Mouse (Mus musculus): Measurements from ENCODE around the gene Faah. TPM values are rescaled to one million over a fixed set of nuclear protein-coding genes. Genes with fewer than 3 reads are reported as not detected.

Gene Faah
- polyA plus RNA-seq, 1 experiment from 2014 or later, result 1.1 TPM

- Histone ChIP-seq H3K4me3 (no peak overlapping the region), H3K9ac (no peak overlapping the region), H3K4me2 (no peak overlapping the region), H3K27ac (no peak overlapping the region), H3K4me1 (replicated peaks) (no peaks in the 10 kb centered on the region), H3K9me3 (replicated peaks) (no peaks in the 10 kb centered on the region), H3K27me3 (peaks cover 98% of the 10 kb centered on the region), H3K36me3 (no peaks in the 10 kb centered on the region)
- 46% methylated on average over 24 of the region's 24 CpGs for WGBS
- no peak for ATAC-seq (replicated peaks; ENCODE audit: insufficient number of reproducible peaks, insufficient read depth, low FRiP score, low read depth)
Observed at GRCm38 (mm10) chr4:115972543-115972942, 45.2 kb downstream of the Faah start.

GRCm38 (mm10) chr4:115964446-115964845 lies 53.3 kb downstream of the Faah start:
- no peak for ATAC-seq (replicated peaks; ENCODE audit: insufficient number of reproducible peaks, insufficient read depth, low FRiP score, low read depth)
- peaks cover 15% of the 10 kb centered on the region for H3K4me1 ChIP-seq (replicated peaks)
- no peak overlapping the region for H3K4me3 ChIP-seq
- WGBS, result 14% methylated on average over 5 of the region's 5 CpGs
- no peak overlapping the region for H3K4me2 ChIP-seq
- no peaks in the 10 kb centered on the region for H3K36me3 ChIP-seq
- no peak overlapping the region for H3K9ac ChIP-seq
- H3K27me3 ChIP-seq, result peaks cover 95% of the 10 kb centered on the region
- no peaks in the 10 kb centered on the region for H3K9me3 ChIP-seq (replicated peaks)
- H3K27ac ChIP-seq, result no peak overlapping the region

GRCm38 (mm10) chr4:115963751-115964150 lies 54.0 kb downstream of the Faah start:
- H3K27ac ChIP-seq, result no peak overlapping the region
- no peak for ATAC-seq (replicated peaks; ENCODE audit: insufficient number of reproducible peaks, insufficient read depth, low FRiP score, low read depth)
- H3K4me3 ChIP-seq, result peak overlapping the region; percentile 64
- WGBS, result 16% methylated on average over 6 of the region's 6 CpGs
- H3K36me3 ChIP-seq, result no peaks in the 10 kb centered on the region
- H3K9ac ChIP-seq, result no peak overlapping the region
- peaks cover 15% of the 10 kb centered on the region for H3K4me1 ChIP-seq (replicated peaks)
- no peaks in the 10 kb centered on the region for H3K9me3 ChIP-seq (replicated peaks)
- peak overlapping the region; percentile 91; the same call in 1 of the 2 replicates for H3K4me2 ChIP-seq
- H3K27me3 ChIP-seq, result peaks cover 91% of the 10 kb centered on the region

GRCm38 (mm10) chr4:115962671-115963412 lies 54.9 kb downstream of the Faah start:
- Histone ChIP-seq H3K36me3 (no peaks in the 10 kb centered on the region), H3K27ac (no peak overlapping the region), H3K4me1 (replicated peaks) (peaks cover 15% of the 10 kb centered on the region), H3K27me3 (peaks cover 87% of the 10 kb centered on the region), H3K9ac (peak overlapping the region; percentile 65), H3K4me3 (peak overlapping the region; percentile 64), H3K9me3 (replicated peaks) (no peaks in the 10 kb centered on the region), H3K4me2 (peak overlapping the region; percentile 91)
- peak; percentile 44; the same call in 1 of the 2 replicates for ATAC-seq (replicated peaks; ENCODE audit: insufficient number of reproducible peaks, insufficient read depth, low FRiP score, low read depth)
- under 1% methylated on average over 79 of the region's 79 CpGs for WGBS

GRCm38 (mm10) chr4:115961991-115962390 lies 55.7 kb downstream of the Faah start:
- H3K4me2 ChIP-seq, result peak overlapping the region; percentile 91
- peak overlapping the region; percentile 64 for H3K4me3 ChIP-seq
- H3K27me3 ChIP-seq, result peaks cover 87% of the 10 kb centered on the region
- H3K9ac ChIP-seq, result no peak overlapping the region
- H3K36me3 ChIP-seq, result no peaks in the 10 kb centered on the region
- peaks cover 15% of the 10 kb centered on the region for H3K4me1 ChIP-seq (replicated peaks)
- H3K9me3 ChIP-seq (replicated peaks), result no peaks in the 10 kb centered on the region
- no peak for ATAC-seq (replicated peaks; ENCODE audit: insufficient number of reproducible peaks, insufficient read depth, low FRiP score, low read depth)
- 13% methylated on average over 7 of the region's 7 CpGs for WGBS
- H3K27ac ChIP-seq, result no peak overlapping the region

- no peak overlapping the region for H3K9ac ChIP-seq
- H3K36me3 ChIP-seq, result no peaks in the 10 kb centered on the region
- H3K4me1 ChIP-seq (replicated peaks), result peaks cover 12% of the 10 kb centered on the region
- H3K4me2 ChIP-seq, result no peak overlapping the region
- H3K9me3 ChIP-seq (replicated peaks), result no peaks in the 10 kb centered on the region
- no peak overlapping the region for H3K4me3 ChIP-seq
- no peak overlapping the region for H3K27ac ChIP-seq
- no peak for ATAC-seq (replicated peaks; ENCODE audit: insufficient number of reproducible peaks, insufficient read depth, low FRiP score, low read depth)
- peaks cover 91% of the 10 kb centered on the region for H3K27me3 ChIP-seq
Observed at GRCm38 (mm10) chr4:115959546-115959945, 58.2 kb downstream of the Faah start.

GRCm38 (mm10) chr4:115955494-115955775 lies 62.3 kb downstream of the Faah start:
- Histone ChIP-seq H3K9me3 (replicated peaks) (no peaks in the 10 kb centered on the region), H3K4me1 (replicated peaks) (no peaks in the 10 kb centered on the region), H3K4me3 (no peak overlapping the region), H3K27ac (no peak overlapping the region), H3K27me3 (peaks cover 91% of the 10 kb centered on the region), H3K9ac (no peak overlapping the region), H3K36me3 (no peaks in the 10 kb centered on the region), H3K4me2 (no peak overlapping the region)
- 8% methylated on average over 3 of the region's 3 CpGs for WGBS
- ATAC-seq (replicated peaks; ENCODE audit: insufficient number of reproducible peaks, insufficient read depth, low FRiP score, low read depth), result no peak

DNA sequence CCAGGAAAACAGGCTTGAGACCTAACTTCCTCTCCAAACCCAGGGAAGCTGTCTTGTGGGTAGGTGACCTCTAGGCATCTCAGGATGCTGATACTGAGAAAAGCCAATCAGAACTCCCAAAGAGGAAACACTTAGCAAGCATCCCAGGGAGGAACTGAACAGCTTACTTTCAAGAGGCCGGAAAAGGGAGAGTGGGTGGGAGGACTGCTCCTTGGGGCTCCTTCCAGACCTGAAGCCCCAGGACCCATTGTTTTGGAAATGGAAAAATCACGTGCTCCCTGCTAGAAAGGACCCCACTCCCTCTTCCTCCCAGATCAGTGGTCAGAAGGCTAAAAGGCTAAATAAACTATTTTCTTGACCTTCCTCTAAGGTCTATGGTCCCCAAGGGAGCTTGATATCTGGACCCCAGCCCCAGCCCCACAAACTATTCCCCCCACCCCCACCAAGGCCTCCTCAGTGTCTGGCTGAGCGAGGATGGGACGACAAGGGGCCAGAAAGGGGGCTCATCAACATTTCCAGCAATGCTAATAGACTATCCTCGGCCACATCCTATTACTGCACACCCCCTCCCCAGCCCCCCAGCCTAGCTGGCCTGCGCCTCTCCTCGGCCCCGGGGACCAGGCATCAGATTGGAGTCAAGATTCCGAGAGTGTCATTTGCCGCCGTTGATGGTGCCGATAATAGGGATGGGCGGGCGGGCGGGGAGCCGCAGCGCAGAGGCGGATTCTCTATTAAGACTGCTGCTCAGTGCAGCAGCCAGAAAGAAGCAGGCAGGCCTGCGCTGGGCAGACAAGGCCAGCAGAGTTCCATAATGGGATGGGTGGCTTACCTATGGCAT lies 62.9 kb downstream of the Faah start:
- Histone ChIP-seq H3K9ac (no peak overlapping the region), H3K4me1 (replicated peaks) (no peaks in the 10 kb centered on the region), H3K36me3 (no peaks in the 10 kb centered on the region), H3K9me3 (replicated peaks) (no peaks in the 10 kb centered on the region), H3K4me2 (no peak overlapping the region), H3K27me3 (peaks cover 91% of the 10 kb centered on the region), H3K27ac (no peak overlapping the region), H3K4me3 (no peak overlapping the region)
- no peak for ATAC-seq (replicated peaks; ENCODE audit: insufficient number of reproducible peaks, insufficient read depth, low FRiP score, low read depth)
- WGBS, result 4% methylated on average over 19 of the region's 19 CpGs

DNA sequence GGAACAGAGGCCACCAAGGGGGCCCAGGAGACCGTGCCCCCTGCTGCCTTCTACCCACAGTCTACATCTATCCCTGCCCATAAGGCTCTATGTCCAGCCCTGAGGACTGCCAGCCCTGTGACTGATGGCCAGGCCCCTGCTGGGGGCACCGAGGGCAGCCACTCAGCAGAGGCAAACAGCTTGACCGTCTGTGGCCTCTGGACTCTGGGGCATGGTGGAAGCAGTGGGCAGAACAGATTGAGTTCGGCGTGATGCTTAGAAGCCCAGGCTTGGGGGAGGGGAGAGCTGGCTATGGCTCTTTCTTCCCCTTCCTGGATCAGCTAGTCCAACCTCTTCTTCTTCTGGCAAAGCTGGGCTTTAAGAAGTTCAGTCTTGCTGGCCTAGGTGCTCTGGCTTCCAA lies 64.2 kb downstream of the Faah start:
- no peaks in the 10 kb centered on the region for H3K9me3 ChIP-seq (replicated peaks)
- ATAC-seq (replicated peaks; ENCODE audit: insufficient number of reproducible peaks, insufficient read depth, low FRiP score, low read depth), result no peak
- H3K27me3 ChIP-seq, result peaks cover 95% of the 10 kb centered on the region
- no peak overlapping the region for H3K27ac ChIP-seq
- H3K4me1 ChIP-seq (replicated peaks), result no peaks in the 10 kb centered on the region
- 42% methylated on average over 5 of the region's 5 CpGs for WGBS
- no peak overlapping the region for H3K9ac ChIP-seq
- no peak overlapping the region for H3K4me3 ChIP-seq
- H3K4me2 ChIP-seq, result no peak overlapping the region
- no peaks in the 10 kb centered on the region for H3K36me3 ChIP-seq

GRCm38 (mm10) chr4:115952758-115953157 lies 65.0 kb downstream of the Faah start:
- Histone ChIP-seq H3K4me1 (replicated peaks) (no peaks in the 10 kb centered on the region), H3K36me3 (no peaks in the 10 kb centered on the region), H3K27ac (no peak overlapping the region), H3K9me3 (replicated peaks) (no peaks in the 10 kb centered on the region), H3K4me3 (no peak overlapping the region), H3K4me2 (no peak overlapping the region), H3K9ac (no peak overlapping the region), H3K27me3 (peaks cover 97% of the 10 kb centered on the region)
- 16% methylated on average over 6 of the region's 6 CpGs for WGBS
- ATAC-seq (replicated peaks; ENCODE audit: insufficient number of reproducible peaks, insufficient read depth, low FRiP score, low read depth), result no peak

DNA sequence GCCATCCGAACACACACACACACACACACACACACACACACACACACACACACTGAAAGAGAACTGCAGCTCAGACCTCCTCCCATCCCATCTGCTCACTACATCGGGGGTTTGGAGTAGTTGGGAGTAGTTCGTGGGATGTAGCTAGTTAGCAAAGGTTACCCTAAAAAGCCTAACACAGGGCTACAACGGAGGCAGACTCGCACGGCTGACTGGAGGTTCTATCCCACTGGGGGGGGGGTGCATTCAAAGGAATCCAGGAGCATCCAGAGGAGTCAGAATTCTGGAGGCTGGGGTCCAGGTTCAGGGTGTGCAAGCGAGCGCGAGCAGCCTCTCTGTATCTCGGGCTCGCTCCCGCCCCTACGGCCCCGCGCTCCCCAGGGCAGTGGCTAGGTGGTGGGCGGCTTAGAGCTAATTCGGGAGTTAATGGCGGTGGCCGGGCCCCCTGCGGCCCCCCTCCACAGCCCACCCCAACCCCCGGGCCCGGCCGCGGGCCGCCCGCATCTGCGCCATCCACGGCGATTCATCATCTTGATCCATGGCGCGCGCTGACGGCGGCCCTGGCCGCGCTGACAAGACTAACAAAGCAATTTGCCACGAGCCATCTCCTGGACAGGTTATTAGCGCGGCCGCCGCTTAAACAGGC lies 73.9 kb downstream of the Faah start:
- no peak overlapping the region for H3K4me3 ChIP-seq
- no peaks in the 10 kb centered on the region for H3K9me3 ChIP-seq (replicated peaks)
- WGBS, result under 1% methylated on average over 40 of the region's 41 CpGs
- peaks cover 100% of the 10 kb centered on the region for H3K27me3 ChIP-seq
- H3K36me3 ChIP-seq, result no peaks in the 10 kb centered on the region
- no peak overlapping the region for H3K9ac ChIP-seq
- ATAC-seq (replicated peaks; ENCODE audit: insufficient number of reproducible peaks, insufficient read depth, low FRiP score, low read depth), result no peak
- no peak overlapping the region for H3K4me2 ChIP-seq
- H3K4me1 ChIP-seq (replicated peaks), result peaks cover 12% of the 10 kb centered on the region
- H3K27ac ChIP-seq, result no peak overlapping the region
